Comparison of ENCODE assay signal across 21 mouse cellular contexts in genomic region chr9:108564131-108564530, GRCm38 (mm10). TPM values are rescaled to one million over a fixed set of nuclear protein-coding genes. Genes with fewer than 3 reads are reported as not detected.
DNase-seq lines count a peak whose midpoint lies in the region; ATAC-seq and TF ChIP-seq lines count a peak whose summit lies in the region.
"Had no signal": no experiment of that assay in that cellular context is flagged by ENCODE, and none has a peak within 500 bp of the region (broad histone marks: within the 10 kb centered on the region; RNA-seq: fewer than 3 reads in every experiment).

No protein-coding gene starts in this region.

- no peaks in the 10 kb centered on the region for H3K27me3 ChIP-seq in intestine, postnatal 0 days (replicated peaks; ENCODE audit: control insufficient read depth, insufficient read depth, low read length)
- no peaks in the 10 kb centered on the region for H3K27me3 ChIP-seq in intestine, embryonic 16.5 days (replicated peaks; ENCODE audit: control insufficient read depth, insufficient read depth, low read length)
- no peaks in the 10 kb centered on the region for H3K27me3 ChIP-seq in liver, embryonic 11.5 days (replicated peaks; ENCODE audit: control insufficient read depth, insufficient read depth, low read length)
- no peaks in the 10 kb centered on the region for H3K27me3 ChIP-seq in myocyte (ENCODE audit: control insufficient read depth, insufficient read depth, insufficient read length)
- H3K27me3 ChIP-seq: hindbrain, embryonic 12.5 days; midbrain, embryonic 15.5 days; neural tube, embryonic 13.5 days had no signal

- no peak overlapping the region for H3K4me2 ChIP-seq in intestine, postnatal 0 days (replicated peaks; ENCODE audit: low read depth)
- H3K4me2 ChIP-seq in intestine, embryonic 16.5 days (ENCODE audit: low read depth, low read length): no peak overlapping the region
- H3K4me2 ChIP-seq in liver, embryonic 11.5 days: peak overlapping the region; percentile 2; the same call in 1 of the 2 replicates
- no peak overlapping the region for H3K4me2 ChIP-seq in myocyte (ENCODE audit: low read depth)
- H3K4me2 ChIP-seq: hindbrain, embryonic 12.5 days; lung, embryonic 14.5 days; midbrain, embryonic 15.5 days; neural tube, embryonic 13.5 days had no signal

- H3K36me3 ChIP-seq in intestine, postnatal 0 days (ENCODE audit: control insufficient read depth, insufficient read depth): peaks cover 25% of the 10 kb centered on the region; the same call in 1 of the 2 replicates
- peaks cover 14% of the 10 kb centered on the region for H3K36me3 ChIP-seq in intestine, embryonic 16.5 days (ENCODE audit: control insufficient read depth, insufficient read depth, low read length)
- peaks cover 35% of the 10 kb centered on the region for H3K36me3 ChIP-seq in liver, embryonic 11.5 days (ENCODE audit: control insufficient read depth, insufficient read depth, low read length)
- H3K36me3 ChIP-seq in myocyte (ENCODE audit: control insufficient read depth, insufficient read depth): peaks cover 12% of the 10 kb centered on the region

- no peak for TF ChIP-seq CTCF in intestine, postnatal 0 days (IDR thresholded peaks at IDR 0.05; ENCODE audit: low read depth)

- ATAC-seq in intestine, postnatal 0 days: no peak
- ATAC-seq in intestine, embryonic 16.5 days: no peak
- no peak for ATAC-seq in liver, embryonic 11.5 days (replicated peaks; ENCODE audit: low FRiP score)
- ATAC-seq: forebrain, postnatal 0 days; midbrain, embryonic 15.5 days had no signal

- no peaks in the 10 kb centered on the region for H3K9me3 ChIP-seq in intestine, postnatal 0 days (ENCODE audit: control insufficient read depth)
- H3K9me3 ChIP-seq in intestine, embryonic 16.5 days (ENCODE audit: control insufficient read depth, low read length): no peaks in the 10 kb centered on the region
- H3K9me3 ChIP-seq in liver, embryonic 11.5 days (ENCODE audit: control insufficient read depth, low read length): no peaks in the 10 kb centered on the region
- H3K9me3 ChIP-seq: hindbrain, embryonic 12.5 days; midbrain, embryonic 15.5 days; neural tube, embryonic 13.5 days had no signal

- H3K27ac ChIP-seq in intestine, postnatal 0 days (ENCODE audit: low read depth, low read length): peak overlapping the region; percentile 41; the same call in 1 of the 2 replicates
- H3K27ac ChIP-seq in intestine, embryonic 16.5 days (ENCODE audit: low read length): no peak overlapping the region
- H3K27ac ChIP-seq in liver, embryonic 11.5 days (ENCODE audit: low read depth, low read length): peak overlapping the region; percentile 30; the same call in 1 of the 2 replicates
- H3K27ac ChIP-seq: hindbrain, embryonic 12.5 days; kidney, postnatal 0 days; left cerebral cortex, adult 2 months; midbrain, embryonic 15.5 days; neural tube, embryonic 13.5 days had no signal

- DNase-seq in cerebellum, adult 11-12 months: peak; percentile 43
- DNase-seq in cerebellum, adult 8-10 months: no peak
- no peak for DNase-seq in liver, embryonic 11.5 days (ENCODE audit: low spot score)
- DNase-seq in lung, postnatal 25 days (ENCODE audit: low spot score): no peak
- DNase-seq in right cerebral cortex, postnatal 14 days: no peak
- DNase-seq: adrenal gland, adult 8-10 months; cerebellum, postnatal 10 days; forebrain, postnatal 0 days; gastrocnemius, postnatal 25 days; kidney, adult 18-20 months; lung, embryonic 14.5 days; lung, postnatal 36 days; right cerebral cortex, adult 18-20 months had no signal

- no peak overlapping the region for H3ac ChIP-seq in myocyte (ENCODE audit: control insufficient read depth, insufficient read length)

- H3K79me2 ChIP-seq in myocyte (ENCODE audit: control insufficient read depth, insufficient read depth): peaks cover 20% of the 10 kb centered on the region

- WGBS in intestine, postnatal 0 days: 57% methylated on average over 7 of the region's 7 CpGs
- 72% methylated on average over 7 of the region's 7 CpGs for WGBS in intestine, embryonic 16.5 days
- WGBS in liver, embryonic 11.5 days: 74% methylated on average over 7 of the region's 7 CpGs

- H3K4me3 ChIP-seq in intestine, postnatal 0 days (ENCODE audit: low read depth, low read length): no peak overlapping the region
- no peak overlapping the region for H3K4me3 ChIP-seq in intestine, embryonic 16.5 days (ENCODE audit: low read length)
- 0 out of 2 replicates have a peak overlapping the region, but pooled peaks have one; percentile 10 for H3K4me3 ChIP-seq in liver, embryonic 11.5 days (ENCODE audit: low read depth, low read length)
- H3K4me3 ChIP-seq in myocyte: no peak overlapping the region
- H3K4me3 ChIP-seq: hindbrain, embryonic 12.5 days; left cerebral cortex, adult 2 months; midbrain, embryonic 15.5 days; neural tube, embryonic 13.5 days had no signal

- peaks cover 9% of the 10 kb centered on the region; the same call in 1 of the 2 replicates for H3K4me1 ChIP-seq in intestine, postnatal 0 days (replicated peaks; ENCODE audit: control insufficient read depth, insufficient read depth, low read length)
- H3K4me1 ChIP-seq in intestine, embryonic 16.5 days (ENCODE audit: control insufficient read depth, insufficient read depth, low read length): peaks cover 34% of the 10 kb centered on the region
- H3K4me1 ChIP-seq in liver, embryonic 11.5 days (replicated peaks; ENCODE audit: control insufficient read depth, insufficient read depth, low read length): peaks cover 42% of the 10 kb centered on the region

- no peak overlapping the region for H3K9ac ChIP-seq in intestine, postnatal 0 days (ENCODE audit: low read depth, low read length)
- no peak overlapping the region for H3K9ac ChIP-seq in intestine, embryonic 16.5 days (ENCODE audit: low read depth, low read length)
- peak overlapping the region; percentile 22; the same call in 1 of the 2 replicates for H3K9ac ChIP-seq in liver, embryonic 11.5 days (ENCODE audit: low read depth, low read length)
- H3K9ac ChIP-seq: forebrain, postnatal 0 days; hindbrain, embryonic 12.5 days; lung, embryonic 14.5 days; midbrain, embryonic 15.5 days; neural tube, embryonic 13.5 days had no signal

- no peak for TF ChIP-seq POLR2A in myocyte (IDR thresholded peaks at IDR 0.05; ENCODE audit: insufficient read length, low read depth)

TF ChIP-seq in myocyte, 11 proteins besides CTCF, POLR2A, EP300 and RAD21:
- no peak for TF ChIP-seq TCF12 (IDR thresholded peaks at IDR 0.05; ENCODE audit: insufficient read depth, poor library complexity, severe bottlenecking)
- peak; percentile 43 for TF ChIP-seq POLR2AphosphoS2 (IDR thresholded peaks at IDR 0.05; ENCODE audit: insufficient read length, low read depth)

RNA-seq across cellular contexts. Expression of gene Ndufaf3, which starts 3.1 kb away (rescaled TPM):
- polyA plus RNA-seq in intestine, postnatal 0 days (2015; fragmentation: Nextera tagmentation; extraction: Ambion mirVana): 47.9 and 53.4 TPM in 2 replicates
- 41.1 and 42.1 TPM in 2 replicates for polyA plus RNA-seq in intestine, embryonic 16.5 days (2015; fragmentation: Nextera tagmentation; extraction: Ambion mirVana)
- 45.9 and 46.2 TPM in 2 replicates for polyA plus RNA-seq in liver, embryonic 11.5 days (2014; fragmentation: Nextera tagmentation; extraction: Ambion mirVana)
- polyA plus RNA-seq in myocyte (2012; fragmentation: generic; extraction: Trizol): 25.8 TPM

RNA-seq across cellular contexts. Expression of gene Impdh2, which starts 4.0 kb away (rescaled TPM):
- 50.6 and 50.7 TPM in 2 replicates for polyA plus RNA-seq in intestine, postnatal 0 days (2015; fragmentation: Nextera tagmentation; extraction: Ambion mirVana)
- 149 and 173 TPM in 2 replicates for polyA plus RNA-seq in intestine, embryonic 16.5 days (2015; fragmentation: Nextera tagmentation; extraction: Ambion mirVana)
- polyA plus RNA-seq in liver, embryonic 11.5 days (2014; fragmentation: Nextera tagmentation; extraction: Ambion mirVana): 285 and 298 TPM in 2 replicates
- 129 TPM for polyA plus RNA-seq in myocyte (2012; fragmentation: generic; extraction: Trizol)

RNA-seq across cellular contexts. Expression of gene Dalrd3, which starts 5.6 kb away (rescaled TPM):
- polyA plus RNA-seq in intestine, postnatal 0 days (2015; fragmentation: Nextera tagmentation; extraction: Ambion mirVana): 36.7 and 38.3 TPM in 2 replicates
- 100 and 115 TPM in 2 replicates for polyA plus RNA-seq in intestine, embryonic 16.5 days (2015; fragmentation: Nextera tagmentation; extraction: Ambion mirVana)
- 102 and 106 TPM in 2 replicates for polyA plus RNA-seq in liver, embryonic 11.5 days (2014; fragmentation: Nextera tagmentation; extraction: Ambion mirVana)
- 50.2 TPM for polyA plus RNA-seq in myocyte (2012; fragmentation: generic; extraction: Trizol)

RNA-seq across cellular contexts. Expression of gene Wdr6, which starts 14.4 kb away (rescaled TPM):
- polyA plus RNA-seq in intestine, postnatal 0 days (2015; fragmentation: Nextera tagmentation; extraction: Ambion mirVana): 16.7 and 16.8 TPM in 2 replicates
- 60.7 and 64.4 TPM in 2 replicates for polyA plus RNA-seq in intestine, embryonic 16.5 days (2015; fragmentation: Nextera tagmentation; extraction: Ambion mirVana)
- 51.8 and 54.0 TPM in 2 replicates for polyA plus RNA-seq in liver, embryonic 11.5 days (2014; fragmentation: Nextera tagmentation; extraction: Ambion mirVana)
- 21.9 TPM for polyA plus RNA-seq in myocyte (2012; fragmentation: generic; extraction: Trizol)

RNA-seq across cellular contexts. Expression of gene P4htm, which starts 33.3 kb away (rescaled TPM):
- polyA plus RNA-seq in intestine, postnatal 0 days (2015; fragmentation: Nextera tagmentation; extraction: Ambion mirVana): 2.8 and 2.9 TPM in 2 replicates
- 4.5 and 5.0 TPM in 2 replicates for polyA plus RNA-seq in intestine, embryonic 16.5 days (2015; fragmentation: Nextera tagmentation; extraction: Ambion mirVana)
- polyA plus RNA-seq in liver, embryonic 11.5 days (2014; fragmentation: Nextera tagmentation; extraction: Ambion mirVana): 2.1 and 2.5 TPM in 2 replicates
- 0.94 TPM for polyA plus RNA-seq in myocyte (2012; fragmentation: generic; extraction: Trizol)
